Mouse (Mus musculus): ENCODE data around the gene Tmtc3.

- TF ChIP-seq POLR2A (IDR thresholded peaks at IDR 0.05; ENCODE audit: insufficient read length, low read depth) (no peak), E2F4 (IDR thresholded peaks at IDR 0.05; ENCODE audit: insufficient read depth) (no peak), MYOD1 (IDR thresholded peaks at IDR 0.05; ENCODE audit: control insufficient read depth in 1 of 3, insufficient read length in 2 of 3, low read depth in 2 of 3) (no peak)
These were observed 59.6 kb downstream of the Tmtc3 start for GRCm38 (mm10) chr10:100427592-100427991.

Data from myocyte (in vitro differentiated cells).